Mouse (Mus musculus) erythroblast, embryonic 14.5 days (primary cell): Measurements from ENCODE around the gene Pdzrn3.

Experiments
- GATA1 ChIP-seq: IDR thresholded peaks from 2 replicates; pipeline ENCODE4 v1.6.1; 2012; ENCODE audit warnings: low read length, inconsistent platforms, mixed read lengths
- TAL1 ChIP-seq: IDR thresholded peaks from 3 replicates; pipeline ENCODE4 v1.6.1; 2012; ENCODE audit warnings: low read length, inconsistent platforms, mixed read lengths

DNA sequence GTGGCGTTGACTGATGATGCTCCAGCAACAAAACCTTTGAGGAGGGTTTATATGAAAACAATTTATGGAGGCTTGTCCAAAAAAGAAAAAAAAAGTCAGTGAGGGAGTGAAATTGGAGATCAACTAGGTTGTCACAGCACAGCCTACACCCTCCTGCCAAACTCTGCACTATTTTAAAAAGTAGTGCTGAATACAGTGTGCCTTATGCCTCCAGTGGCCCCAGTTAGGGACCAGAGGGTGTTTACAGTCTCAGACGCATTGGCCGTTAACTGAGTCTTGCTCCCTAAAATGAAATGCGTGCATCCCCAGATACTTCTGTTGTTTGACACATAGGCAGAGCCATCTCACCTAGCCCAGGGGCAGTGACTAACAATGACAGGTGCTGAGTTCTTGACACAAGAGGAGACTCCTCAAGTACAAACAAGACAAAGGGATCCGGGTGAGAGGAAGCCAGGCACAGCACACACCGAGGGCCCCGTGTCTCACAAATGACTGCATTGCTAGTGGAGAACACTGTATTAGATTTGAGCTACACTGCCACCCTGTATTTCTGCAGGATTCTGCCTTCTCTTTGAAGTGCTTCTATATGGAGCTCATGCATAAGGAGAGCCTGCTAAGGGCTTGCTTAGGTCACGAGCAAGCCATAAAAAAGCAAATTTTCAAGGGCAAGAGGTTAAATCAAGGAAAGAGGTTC, 14.6 kb upstream of the Pdzrn3 start:
- TF ChIP-seq TAL1 (no peak), GATA1 (no peak)
